Mouse (Mus musculus): Measurements from ENCODE around the gene Atxn1. TPM values are rescaled to one million over a fixed set of nuclear protein-coding genes. Genes with fewer than 3 reads are reported as not detected.

Gene Atxn1
- polyA plus RNA-seq, 1 experiment from 2014 or later: 5.3 TPM

GRCm38 (mm10) chr13:45609461-45609860, 355.3 kb downstream of the Atxn1 start:
- ATAC-seq: no peak
- no peaks in the 10 kb centered on the region for H3K36me3 ChIP-seq (ENCODE audit: control insufficient read depth, insufficient read depth, low read length)
- H3K9me3 ChIP-seq (ENCODE audit: control insufficient read depth, low read length): no peaks in the 10 kb centered on the region
- no peak overlapping the region for H3K4me3 ChIP-seq (ENCODE audit: low read length)
- no peaks in the 10 kb centered on the region for H3K27me3 ChIP-seq (replicated peaks; ENCODE audit: control insufficient read depth, insufficient read depth, low read length)
- no peak overlapping the region for H3K27ac ChIP-seq (ENCODE audit: low read length)
- no peak overlapping the region for H3K4me2 ChIP-seq (ENCODE audit: low read depth, low read length)
- H3K9ac ChIP-seq (ENCODE audit: low read depth, low read length): no peak overlapping the region
- H3K4me1 ChIP-seq (ENCODE audit: control insufficient read depth, insufficient read depth, low read length): no peaks in the 10 kb centered on the region
- WGBS: 80% methylated on average over 4 of the region's 4 CpGs

- Histone ChIP-seq H3K36me3 (ENCODE audit: control insufficient read depth, insufficient read depth, low read length) (no peaks in the 10 kb centered on the region), H3K27ac (ENCODE audit: low read length) (no peak overlapping the region), H3K4me1 (ENCODE audit: control insufficient read depth, insufficient read depth, low read length) (no peaks in the 10 kb centered on the region), H3K27me3 (replicated peaks; ENCODE audit: control insufficient read depth, insufficient read depth, low read length) (no peaks in the 10 kb centered on the region), H3K9me3 (ENCODE audit: control insufficient read depth, low read length) (no peaks in the 10 kb centered on the region), H3K4me2 (ENCODE audit: low read depth, low read length) (no peak overlapping the region), H3K9ac (ENCODE audit: low read depth, low read length) (no peak overlapping the region), H3K4me3 (ENCODE audit: low read length) (no peak overlapping the region)
- ATAC-seq: no peak
- WGBS: 93% methylated on average over 5 of the region's 5 CpGs
These were observed 356.2 kb downstream of the Atxn1 start for GRCm38 (mm10) chr13:45608593-45608992.

GRCm38 (mm10) chr13:45607946-45608345, 356.9 kb downstream of the Atxn1 start:
- WGBS: 59% methylated on average over 2 of the region's 2 CpGs
- Histone ChIP-seq H3K27ac (ENCODE audit: low read length) (no peak overlapping the region), H3K4me2 (ENCODE audit: low read depth, low read length) (no peak overlapping the region), H3K4me3 (ENCODE audit: low read length) (no peak overlapping the region), H3K9ac (ENCODE audit: low read depth, low read length) (no peak overlapping the region), H3K9me3 (ENCODE audit: control insufficient read depth, low read length) (no peaks in the 10 kb centered on the region), H3K4me1 (ENCODE audit: control insufficient read depth, insufficient read depth, low read length) (no peaks in the 10 kb centered on the region), H3K36me3 (ENCODE audit: control insufficient read depth, insufficient read depth, low read length) (no peaks in the 10 kb centered on the region), H3K27me3 (replicated peaks; ENCODE audit: control insufficient read depth, insufficient read depth, low read length) (no peaks in the 10 kb centered on the region)
- ATAC-seq: no peak

GRCm38 (mm10) chr13:45603636-45604035, 361.2 kb downstream of the Atxn1 start:
- Histone ChIP-seq H3K27ac (ENCODE audit: low read length) (no peak overlapping the region), H3K36me3 (ENCODE audit: control insufficient read depth, insufficient read depth, low read length) (no peaks in the 10 kb centered on the region), H3K27me3 (replicated peaks; ENCODE audit: control insufficient read depth, insufficient read depth, low read length) (no peaks in the 10 kb centered on the region), H3K4me3 (ENCODE audit: low read length) (no peak overlapping the region), H3K4me1 (ENCODE audit: control insufficient read depth, insufficient read depth, low read length) (no peaks in the 10 kb centered on the region), H3K4me2 (ENCODE audit: low read depth, low read length) (no peak overlapping the region), H3K9me3 (ENCODE audit: control insufficient read depth, low read length) (no peaks in the 10 kb centered on the region), H3K9ac (ENCODE audit: low read depth, low read length) (no peak overlapping the region)
- no peak for ATAC-seq
- 67% methylated on average over 6 of the region's 6 CpGs for WGBS

GRCm38 (mm10) chr13:45600443-45600842, 364.4 kb downstream of the Atxn1 start:
- no peaks in the 10 kb centered on the region for H3K36me3 ChIP-seq (ENCODE audit: control insufficient read depth, insufficient read depth, low read length)
- H3K27me3 ChIP-seq (replicated peaks; ENCODE audit: control insufficient read depth, insufficient read depth, low read length): no peaks in the 10 kb centered on the region
- H3K4me1 ChIP-seq (ENCODE audit: control insufficient read depth, insufficient read depth, low read length): 0 out of 2 replicates have a peak, but pooled peaks cover 3% of the 10 kb centered on the region
- H3K4me2 ChIP-seq (ENCODE audit: low read depth, low read length): no peak overlapping the region
- no peak overlapping the region for H3K4me3 ChIP-seq (ENCODE audit: low read length)
- no peak overlapping the region for H3K27ac ChIP-seq (ENCODE audit: low read length)
- H3K9me3 ChIP-seq (ENCODE audit: control insufficient read depth, low read length): no peaks in the 10 kb centered on the region
- no peak for ATAC-seq
- WGBS: 56% methylated on average over 6 of the region's 6 CpGs
- H3K9ac ChIP-seq (ENCODE audit: low read depth, low read length): no peak overlapping the region

- no peak for ATAC-seq
- H3K9ac ChIP-seq (ENCODE audit: low read depth, low read length): no peak overlapping the region
- no peak overlapping the region for H3K4me3 ChIP-seq (ENCODE audit: low read length)
- no peaks in the 10 kb centered on the region for H3K9me3 ChIP-seq (ENCODE audit: control insufficient read depth, low read length)
- no peaks in the 10 kb centered on the region for H3K36me3 ChIP-seq (ENCODE audit: control insufficient read depth, insufficient read depth, low read length)
- no peak overlapping the region for H3K4me2 ChIP-seq (ENCODE audit: low read depth, low read length)
- H3K27ac ChIP-seq (ENCODE audit: low read length): no peak overlapping the region
- 0 out of 2 replicates have a peak, but pooled peaks cover 3% of the 10 kb centered on the region for H3K4me1 ChIP-seq (ENCODE audit: control insufficient read depth, insufficient read depth, low read length)
- H3K27me3 ChIP-seq (replicated peaks; ENCODE audit: control insufficient read depth, insufficient read depth, low read length): no peaks in the 10 kb centered on the region
- WGBS: 77% methylated on average over 2 of the region's 2 CpGs
These were observed 365.0 kb downstream of the Atxn1 start for GRCm38 (mm10) chr13:45599831-45600230.

- no peaks in the 10 kb centered on the region for H3K27me3 ChIP-seq (replicated peaks; ENCODE audit: control insufficient read depth, insufficient read depth, low read length)
- H3K9ac ChIP-seq (ENCODE audit: low read depth, low read length): no peak overlapping the region
- H3K27ac ChIP-seq (ENCODE audit: low read length): no peak overlapping the region
- WGBS: 43% methylated on average over 7 of the region's 7 CpGs
- no peak overlapping the region for H3K4me2 ChIP-seq (ENCODE audit: low read depth, low read length)
- no peak overlapping the region for H3K4me3 ChIP-seq (ENCODE audit: low read length)
- no peaks in the 10 kb centered on the region for H3K36me3 ChIP-seq (ENCODE audit: control insufficient read depth, insufficient read depth, low read length)
- H3K9me3 ChIP-seq (ENCODE audit: control insufficient read depth, low read length): no peaks in the 10 kb centered on the region
- ATAC-seq: no peak
- peaks cover 3% of the 10 kb centered on the region; the same call in 1 of the 2 replicates for H3K4me1 ChIP-seq (ENCODE audit: control insufficient read depth, insufficient read depth, low read length)
These were observed 369.4 kb downstream of the Atxn1 start for GRCm38 (mm10) chr13:45595416-45595815.

GRCm38 (mm10) chr13:45593914-45594313, 370.9 kb downstream of the Atxn1 start:
- Histone ChIP-seq H3K4me3 (ENCODE audit: low read length) (no peak overlapping the region), H3K27ac (ENCODE audit: low read length) (no peak overlapping the region), H3K9ac (ENCODE audit: low read depth, low read length) (no peak overlapping the region), H3K27me3 (replicated peaks; ENCODE audit: control insufficient read depth, insufficient read depth, low read length) (no peaks in the 10 kb centered on the region), H3K36me3 (ENCODE audit: control insufficient read depth, insufficient read depth, low read length) (no peaks in the 10 kb centered on the region), H3K9me3 (ENCODE audit: control insufficient read depth, low read length) (no peaks in the 10 kb centered on the region), H3K4me2 (ENCODE audit: low read depth, low read length) (no peak overlapping the region), H3K4me1 (ENCODE audit: control insufficient read depth, insufficient read depth, low read length) (peaks cover 3% of the 10 kb centered on the region; the same call in 1 of the 2 replicates)
- 43% methylated on average over 1 of the region's 1 CpGs for WGBS
- no peak for ATAC-seq

- H3K4me1 ChIP-seq (ENCODE audit: control insufficient read depth, insufficient read depth, low read length): peaks cover 3% of the 10 kb centered on the region; the same call in 1 of the 2 replicates
- H3K27ac ChIP-seq (ENCODE audit: low read length): no peak overlapping the region
- no peak overlapping the region for H3K9ac ChIP-seq (ENCODE audit: low read depth, low read length)
- H3K4me2 ChIP-seq (ENCODE audit: low read depth, low read length): no peak overlapping the region
- H3K27me3 ChIP-seq (replicated peaks; ENCODE audit: control insufficient read depth, insufficient read depth, low read length): no peaks in the 10 kb centered on the region
- H3K9me3 ChIP-seq (ENCODE audit: control insufficient read depth, low read length): no peaks in the 10 kb centered on the region
- no peaks in the 10 kb centered on the region for H3K36me3 ChIP-seq (ENCODE audit: control insufficient read depth, insufficient read depth, low read length)
- no peak overlapping the region for H3K4me3 ChIP-seq (ENCODE audit: low read length)
- ATAC-seq: no peak
These were observed 373.9 kb downstream of the Atxn1 start for GRCm38 (mm10) chr13:45590898-45591297.

- Histone ChIP-seq H3K9me3 (ENCODE audit: control insufficient read depth, low read length) (no peaks in the 10 kb centered on the region), H3K4me2 (ENCODE audit: low read depth, low read length) (no peak overlapping the region), H3K27ac (ENCODE audit: low read length) (no peak overlapping the region), H3K36me3 (ENCODE audit: control insufficient read depth, insufficient read depth, low read length) (no peaks in the 10 kb centered on the region), H3K4me1 (ENCODE audit: control insufficient read depth, insufficient read depth, low read length) (no peaks in the 10 kb centered on the region), H3K27me3 (replicated peaks; ENCODE audit: control insufficient read depth, insufficient read depth, low read length) (no peaks in the 10 kb centered on the region), H3K9ac (ENCODE audit: low read depth, low read length) (no peak overlapping the region), H3K4me3 (ENCODE audit: low read length) (no peak overlapping the region)
- WGBS: 86% methylated on average over 5 of the region's 5 CpGs
- ATAC-seq: no peak
These were observed 381.7 kb downstream of the Atxn1 start for GRCm38 (mm10) chr13:45583061-45583460.
